Mouse (Mus musculus): ENCODE measurements around the gene Gm49396. TPM values are rescaled to one million over a fixed set of nuclear protein-coding genes. Genes with fewer than 3 reads are reported as not detected.

Gm49396 gene
- total and polyA plus RNA-seq, 3 experiments = 1.1 to 1.9 (median 1.6) TPM

DNA sequence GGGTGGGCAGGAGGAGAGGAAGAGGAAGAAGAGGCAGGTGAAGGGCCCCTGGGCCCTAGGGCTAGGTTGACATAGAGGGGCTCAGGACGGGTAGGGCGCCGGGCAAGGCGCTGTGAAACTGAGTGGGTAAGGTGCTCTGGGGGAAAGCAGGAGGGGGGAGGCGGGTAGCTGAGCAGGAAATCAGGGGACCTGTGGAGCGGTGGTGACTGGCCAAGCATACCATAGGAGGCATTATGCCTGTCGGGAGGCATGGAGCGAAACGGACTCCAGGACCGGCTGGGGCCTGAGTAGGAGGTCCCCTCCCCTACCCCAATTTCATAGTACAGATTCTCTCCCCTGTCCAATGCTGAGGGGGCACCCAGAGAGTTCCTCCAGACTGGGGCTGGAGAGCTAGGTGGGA, 40.3 kb upstream of the Gm49396 start:
- H3K36me3 ChIP-seq (ENCODE audit: control insufficient read depth, insufficient read depth, low read length) = no peaks in the 10 kb centered on the region
- no peak for TF ChIP-seq POLR2A (IDR thresholded peaks at IDR 0.05; ENCODE audit: insufficient read depth, low read depth, low read length)
- no peak for TF ChIP-seq CTCF (IDR thresholded peaks at IDR 0.05)
- TF ChIP-seq EP300 (IDR thresholded peaks at IDR 0.05; ENCODE audit: insufficient read depth, low read depth, low read length) = no peak
- H3K9ac ChIP-seq (ENCODE audit: low read depth, low read length) = no peak overlapping the region
- no peak overlapping the region for H3K4me3 ChIP-seq
- H3K4me1 ChIP-seq (ENCODE audit: control insufficient read depth, insufficient read depth, low read length) = no peaks in the 10 kb centered on the region
- WGBS = 93% methylated on average over 10 of the region's 10 CpGs
- H3K27ac ChIP-seq = no peak overlapping the region
- no peak for DNase-seq
- no peaks in the 10 kb centered on the region for H3K79me2 ChIP-seq (replicated peaks; ENCODE audit: control insufficient read depth, insufficient read depth, low read length)
- no peaks in the 10 kb centered on the region for H3K27me3 ChIP-seq (ENCODE audit: control insufficient read depth, insufficient read depth, low read length)
- intact Hi-C loops (cut with DNase I) = no loop called here

DNA sequence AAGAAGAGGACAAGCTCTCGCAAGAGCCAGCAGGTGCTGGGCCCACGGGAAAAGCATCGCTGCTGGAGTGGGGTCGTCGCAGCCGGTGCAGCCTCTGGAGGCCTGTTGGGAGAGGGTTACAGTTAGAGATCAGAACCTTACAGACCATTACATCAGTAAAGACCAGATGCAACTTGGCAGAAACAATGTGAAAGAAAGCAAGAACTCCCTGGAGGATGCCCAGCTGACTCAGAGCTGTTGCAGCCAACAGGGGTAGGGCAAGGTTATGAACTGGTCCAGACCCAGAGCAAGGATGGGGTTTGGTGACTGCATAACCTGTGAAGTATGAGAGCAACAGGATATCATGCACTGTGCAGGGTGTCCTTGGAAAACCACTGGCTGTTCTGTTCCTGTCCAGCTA, 38.7 kb upstream of the Gm49396 start:
- WGBS = 73% methylated on average over 6 of the region's 6 CpGs
- no peaks in the 10 kb centered on the region for H3K27me3 ChIP-seq (ENCODE audit: control insufficient read depth, insufficient read depth, low read length)
- no peak overlapping the region for H3K9ac ChIP-seq (ENCODE audit: low read depth, low read length)
- H3K4me1 ChIP-seq (ENCODE audit: control insufficient read depth, insufficient read depth, low read length) = no peaks in the 10 kb centered on the region
- no peak for TF ChIP-seq EP300 (IDR thresholded peaks at IDR 0.05; ENCODE audit: insufficient read depth, low read depth, low read length)
- no peak for TF ChIP-seq CTCF (IDR thresholded peaks at IDR 0.05)
- TF ChIP-seq POLR2A (IDR thresholded peaks at IDR 0.05; ENCODE audit: insufficient read depth, low read depth, low read length) = no peak
- no peaks in the 10 kb centered on the region for H3K36me3 ChIP-seq (ENCODE audit: control insufficient read depth, insufficient read depth, low read length)
- intact Hi-C loops (cut with DNase I) = no loop called here
- H3K27ac ChIP-seq = no peak overlapping the region
- no peaks in the 10 kb centered on the region for H3K79me2 ChIP-seq (replicated peaks; ENCODE audit: control insufficient read depth, insufficient read depth, low read length)
- no peak for DNase-seq
- no peak overlapping the region for H3K4me3 ChIP-seq

DNA sequence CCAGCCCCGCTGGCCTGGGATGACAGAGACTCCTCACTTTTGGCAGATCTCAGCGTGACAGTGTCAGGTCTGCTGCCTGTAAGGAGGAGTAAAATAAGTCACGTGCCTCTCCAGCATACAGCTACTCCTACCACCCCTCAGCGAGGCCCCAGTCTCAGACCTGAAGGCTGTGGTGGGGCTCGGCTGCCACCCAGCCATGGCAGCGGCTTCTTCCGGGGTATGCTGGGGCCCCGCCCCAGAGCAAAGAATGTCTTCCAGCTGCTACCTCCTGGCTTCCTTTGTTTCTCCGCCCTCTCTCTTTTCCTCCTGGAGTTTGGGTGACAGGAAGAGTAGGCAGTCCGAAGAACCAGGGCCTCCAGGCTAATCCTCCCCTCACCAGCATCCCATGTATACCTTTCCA, 37.2 kb upstream of the Gm49396 start:
- TF ChIP-seq EP300 (IDR thresholded peaks at IDR 0.05; ENCODE audit: insufficient read depth, low read depth, low read length) (no peak), POLR2A (IDR thresholded peaks at IDR 0.05; ENCODE audit: insufficient read depth, low read depth, low read length) (no peak), CTCF (IDR thresholded peaks at IDR 0.05) (no peak)
- no peaks in the 10 kb centered on the region for H3K36me3 ChIP-seq (ENCODE audit: control insufficient read depth, insufficient read depth, low read length)
- H3K27ac ChIP-seq = no peak overlapping the region
- no peaks in the 10 kb centered on the region for H3K27me3 ChIP-seq (ENCODE audit: control insufficient read depth, insufficient read depth, low read length)
- intact Hi-C loops (cut with DNase I) = no loop called here
- no peaks in the 10 kb centered on the region for H3K4me1 ChIP-seq (ENCODE audit: control insufficient read depth, insufficient read depth, low read length)
- no peak for DNase-seq
- H3K4me3 ChIP-seq = no peak overlapping the region
- H3K9ac ChIP-seq (ENCODE audit: low read depth, low read length) = no peak overlapping the region
- 60% methylated on average over 10 of the region's 10 CpGs for WGBS
- no peaks in the 10 kb centered on the region for H3K79me2 ChIP-seq (replicated peaks; ENCODE audit: control insufficient read depth, insufficient read depth, low read length)

- intact Hi-C loops (cut with DNase I) = no loop called here
- Histone ChIP-seq H3K27ac (no peak overlapping the region), H3K4me3 (no peak overlapping the region), H3K4me1 (ENCODE audit: control insufficient read depth, insufficient read depth, low read length) (no peaks in the 10 kb centered on the region), H3K36me3 (ENCODE audit: control insufficient read depth, insufficient read depth, low read length) (no peaks in the 10 kb centered on the region), H3K79me2 (replicated peaks; ENCODE audit: control insufficient read depth, insufficient read depth, low read length) (no peaks in the 10 kb centered on the region), H3K27me3 (ENCODE audit: control insufficient read depth, insufficient read depth, low read length) (no peaks in the 10 kb centered on the region), H3K9ac (ENCODE audit: low read depth, low read length) (no peak overlapping the region)
- TF ChIP-seq CTCF (IDR thresholded peaks at IDR 0.05) (no peak), POLR2A (IDR thresholded peaks at IDR 0.05; ENCODE audit: insufficient read depth, low read depth, low read length) (no peak), EP300 (IDR thresholded peaks at IDR 0.05; ENCODE audit: insufficient read depth, low read depth, low read length) (no peak)
- DNase-seq = no peak
- WGBS = 65% methylated on average over 17 of the region's 17 CpGs
Measured at GRCm38 (mm10) chr7:30526399-30526798, 36.7 kb upstream of the Gm49396 start.

DNA sequence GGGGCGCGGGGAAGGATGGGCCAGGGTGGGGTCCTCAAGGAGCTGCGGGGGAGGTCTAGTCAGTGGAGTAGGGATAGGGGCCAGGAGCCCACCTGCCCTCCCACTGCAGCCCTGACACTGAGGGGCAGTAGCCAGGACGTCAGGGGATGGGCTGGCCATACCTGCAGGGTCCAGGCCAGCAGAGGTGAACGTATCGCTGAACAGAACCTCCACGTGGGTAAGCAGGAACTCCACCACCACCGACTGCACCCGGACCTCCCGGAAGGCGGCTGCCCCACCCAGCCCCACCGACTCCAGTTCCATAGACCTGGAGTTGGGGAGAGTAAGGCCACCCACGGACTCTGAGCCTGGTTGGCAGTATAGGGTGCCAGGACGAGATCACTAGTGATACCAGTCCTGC, 36.2 kb upstream of the Gm49396 start:
- no peaks in the 10 kb centered on the region for H3K36me3 ChIP-seq (ENCODE audit: control insufficient read depth, insufficient read depth, low read length)
- no peaks in the 10 kb centered on the region for H3K27me3 ChIP-seq (ENCODE audit: control insufficient read depth, insufficient read depth, low read length)
- no peak overlapping the region for H3K27ac ChIP-seq
- no peak overlapping the region for H3K9ac ChIP-seq (ENCODE audit: low read depth, low read length)
- TF ChIP-seq EP300 (IDR thresholded peaks at IDR 0.05; ENCODE audit: insufficient read depth, low read depth, low read length) = no peak
- TF ChIP-seq CTCF (IDR thresholded peaks at IDR 0.05) = no peak
- no peak for TF ChIP-seq POLR2A (IDR thresholded peaks at IDR 0.05; ENCODE audit: insufficient read depth, low read depth, low read length)
- no peak overlapping the region for H3K4me3 ChIP-seq
- DNase-seq = no peak
- intact Hi-C loops (cut with DNase I) = no loop called here
- no peaks in the 10 kb centered on the region for H3K4me1 ChIP-seq (ENCODE audit: control insufficient read depth, insufficient read depth, low read length)
- 94% methylated on average over 14 of the region's 14 CpGs for WGBS
- no peaks in the 10 kb centered on the region for H3K79me2 ChIP-seq (replicated peaks; ENCODE audit: control insufficient read depth, insufficient read depth, low read length)

GRCm38 (mm10) chr7:30531291-30531815, 31.8 kb upstream of the Gm49396 start:
- Histone ChIP-seq H3K27me3 (ENCODE audit: control insufficient read depth, insufficient read depth, low read length) (no peaks in the 10 kb centered on the region), H3K27ac (no peak overlapping the region), H3K4me3 (no peak overlapping the region), H3K9ac (ENCODE audit: low read depth, low read length) (no peak overlapping the region), H3K36me3 (ENCODE audit: control insufficient read depth, insufficient read depth, low read length) (no peaks in the 10 kb centered on the region), H3K4me1 (ENCODE audit: control insufficient read depth, insufficient read depth, low read length) (peaks cover 3% of the 10 kb centered on the region; the same call in 1 of the 2 replicates), H3K79me2 (replicated peaks; ENCODE audit: control insufficient read depth, insufficient read depth, low read length) (no peaks in the 10 kb centered on the region)
- intact Hi-C loops (cut with DNase I) = loop anchor here (5.0 kb wide), 1 partner anchor 159 kb away; no protein-coding TSS in a partner anchor
- 88% methylated on average over 9 of the region's 9 CpGs for WGBS
- no peak for DNase-seq
- no peak for TF ChIP-seq CTCF (IDR thresholded peaks at IDR 0.05)
- TF ChIP-seq POLR2A (IDR thresholded peaks at IDR 0.05; ENCODE audit: insufficient read depth, low read depth, low read length) = no peak
- no peak for TF ChIP-seq EP300 (IDR thresholded peaks at IDR 0.05; ENCODE audit: insufficient read depth, low read depth, low read length)
